Mouse (Mus musculus) cerebellum, adult 9-10 months (tissue): ENCODE results near the gene Gnaz.

ENCODE experiments used
- DNase-seq: peaks from one replicate; pipeline ENCODE4 v3.0.0; 2022

Gnaz gene

GRCm38 (mm10) chr10:75065691-75066090 is 98.7 kb downstream of the Gnaz start:
- DNase-seq: no peak
